Mouse (Mus musculus): ENCODE measurements around the gene Zmym5.
A peak's percentile ranks its signal among the peaks of the same experiment; 100 is the strongest.
"Not testable (repeated sequence)": the region's sequence is repeated elsewhere in the genome, so short reads cannot be mapped to it uniquely, and the experiment has no call there.

Zmym5 gene

DNA sequence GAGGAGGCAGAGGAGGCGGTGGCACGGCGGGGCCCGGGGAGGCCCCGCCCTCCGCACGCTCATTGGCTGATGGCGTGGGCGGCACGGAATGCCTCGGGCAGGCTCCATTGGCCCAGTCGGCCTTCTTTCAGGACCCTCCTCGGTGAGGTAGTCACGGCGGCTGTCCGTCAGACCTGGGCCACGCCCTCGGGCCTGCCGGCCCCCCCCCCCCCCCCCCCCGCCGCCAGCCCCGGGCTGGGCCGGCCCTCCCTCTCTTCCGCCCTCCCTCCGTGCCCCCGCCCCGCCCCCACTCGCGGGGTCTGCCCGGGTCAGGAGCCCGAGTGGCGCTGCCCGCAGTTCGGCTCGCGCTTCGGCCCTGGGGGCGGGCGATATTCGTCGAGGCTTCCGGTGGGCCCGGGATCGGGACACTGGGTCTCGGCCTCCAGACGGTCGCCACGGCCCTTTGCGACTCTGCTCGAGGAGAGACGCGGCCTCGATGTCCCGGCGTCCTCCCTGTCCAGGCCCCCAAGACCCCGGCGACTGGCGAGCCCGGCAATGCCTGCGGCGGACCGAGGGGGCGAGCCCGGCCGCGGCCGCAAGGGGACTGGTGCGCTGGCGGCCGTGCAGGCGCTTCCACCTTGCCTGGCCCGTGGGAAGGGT is at the start of gene Zmym5:
Zmym5 (minus strand) TSS at position 16 of the 639 bp plus-strand sequence.
- DNase-seq (ENCODE audit: low spot score) = peak; percentile 78

DNA sequence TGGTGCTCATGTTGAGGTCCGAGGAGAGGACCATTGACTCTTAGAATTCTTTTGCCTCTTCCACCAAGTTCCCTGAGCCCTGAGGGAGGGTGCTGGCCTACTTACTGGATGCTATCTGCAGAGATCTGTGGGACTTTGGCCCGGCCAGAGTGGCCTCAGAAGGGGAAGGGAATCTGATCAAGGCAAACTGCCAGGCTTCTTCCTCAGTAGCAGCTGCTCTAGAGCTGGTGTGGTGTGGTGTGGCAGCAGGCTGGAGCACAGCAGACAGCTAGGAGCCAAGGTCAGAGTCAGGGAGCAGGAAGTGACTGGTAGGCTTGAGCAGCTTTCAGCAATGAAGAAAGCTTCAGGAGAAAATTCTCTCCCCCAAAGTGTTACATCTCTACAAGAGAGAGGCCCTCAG is 38.2 kb upstream of the Zmym5 start:
- no peak for DNase-seq (ENCODE audit: low spot score)

GRCm38 (mm10) chr14:56848322-56848721 is 36.8 kb upstream of the Zmym5 start:
- no peak for DNase-seq (ENCODE audit: low spot score)

- no peak for DNase-seq (ENCODE audit: low spot score)
Observed at GRCm38 (mm10) chr14:56844507-56844906, 33.0 kb upstream of the Zmym5 start.

DNA sequence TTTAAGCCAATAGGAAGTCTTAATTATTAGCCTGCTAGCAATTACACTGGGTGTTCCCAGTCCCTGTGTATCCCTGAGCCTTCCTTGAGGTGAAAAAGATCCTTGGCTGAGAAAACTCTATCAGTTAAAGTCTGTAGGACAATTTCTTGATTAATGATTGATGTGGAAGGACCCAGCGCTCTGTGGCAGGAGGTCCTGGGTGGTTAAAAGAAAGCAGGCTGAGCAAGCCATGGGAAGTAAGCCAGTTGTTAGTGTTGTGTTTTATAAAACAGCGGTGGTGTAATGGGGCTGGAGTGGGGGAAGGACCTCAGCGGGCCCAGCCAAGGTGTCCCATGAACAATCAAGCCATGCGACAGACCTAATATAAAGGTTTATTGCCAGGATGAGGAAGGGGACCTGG is 32.5 kb upstream of the Zmym5 start:
- no peak for DNase-seq (ENCODE audit: low spot score)

DNA sequence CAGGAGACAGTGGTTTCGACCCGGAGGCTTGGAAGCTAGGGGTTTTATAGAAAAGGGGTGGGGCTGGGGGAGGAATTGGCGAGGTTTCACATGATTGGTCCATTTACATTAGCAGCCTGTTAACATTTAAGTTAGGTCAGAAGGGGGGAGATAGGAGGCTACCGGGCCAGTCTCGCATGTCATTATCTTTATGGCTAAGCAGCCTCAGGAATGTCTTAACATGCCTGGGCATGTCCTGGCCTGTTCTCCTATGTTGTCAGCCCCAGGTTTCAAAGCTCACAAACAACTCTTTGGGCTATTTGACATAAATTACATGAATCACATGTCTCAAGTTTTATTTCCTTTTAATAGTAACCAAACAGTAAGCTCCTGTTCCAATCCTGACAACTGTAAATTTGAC is 23.1 kb upstream of the Zmym5 start:
- not testable (repeated sequence) for DNase-seq (ENCODE audit: low spot score)

DNA sequence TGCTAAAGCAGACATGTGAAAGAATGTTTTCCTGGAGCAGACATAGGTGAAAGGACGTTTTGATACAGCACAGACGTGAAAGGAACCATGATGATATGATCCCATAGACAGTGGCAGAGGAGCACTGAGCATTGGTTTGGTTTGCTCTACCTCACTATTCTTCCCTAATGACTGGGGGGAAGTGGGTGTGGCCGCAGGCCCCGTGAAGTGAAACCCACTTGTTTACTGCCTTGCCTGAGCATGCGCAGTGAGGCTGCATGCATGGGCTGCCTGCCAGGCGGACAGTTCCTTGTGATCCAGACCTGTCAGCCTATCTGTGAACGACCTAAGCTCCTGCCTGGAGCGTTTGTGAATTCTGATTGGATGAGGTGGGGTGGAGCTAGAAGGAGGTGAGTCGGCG is 21.7 kb upstream of the Zmym5 start:
- DNase-seq (ENCODE audit: low spot score) = not testable (repeated sequence)

- DNase-seq (ENCODE audit: low spot score) = no peak
Observed at GRCm38 (mm10) chr14:56832563-56833113, 21.1 kb upstream of the Zmym5 start.

DNA sequence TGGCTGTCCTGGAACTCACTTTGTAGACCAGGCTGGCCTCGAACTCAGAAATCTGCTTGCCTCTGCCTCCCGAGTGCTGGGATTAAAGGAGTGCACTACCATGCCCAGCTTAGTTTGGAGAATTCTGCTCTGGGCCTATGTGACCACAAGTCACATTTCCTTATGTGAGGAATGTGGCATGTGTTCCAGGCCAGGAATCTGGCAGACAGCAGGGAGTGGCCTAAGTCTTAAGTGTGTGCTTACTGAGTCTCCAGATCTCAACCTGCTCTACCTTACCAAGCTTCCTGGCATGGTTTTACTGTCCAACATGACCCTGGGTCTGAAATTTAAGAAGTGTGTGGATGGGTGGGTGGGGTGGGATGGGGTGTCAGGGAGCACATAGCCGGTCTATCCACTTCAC is 20.6 kb upstream of the Zmym5 start:
- no peak for DNase-seq (ENCODE audit: low spot score)

DNA sequence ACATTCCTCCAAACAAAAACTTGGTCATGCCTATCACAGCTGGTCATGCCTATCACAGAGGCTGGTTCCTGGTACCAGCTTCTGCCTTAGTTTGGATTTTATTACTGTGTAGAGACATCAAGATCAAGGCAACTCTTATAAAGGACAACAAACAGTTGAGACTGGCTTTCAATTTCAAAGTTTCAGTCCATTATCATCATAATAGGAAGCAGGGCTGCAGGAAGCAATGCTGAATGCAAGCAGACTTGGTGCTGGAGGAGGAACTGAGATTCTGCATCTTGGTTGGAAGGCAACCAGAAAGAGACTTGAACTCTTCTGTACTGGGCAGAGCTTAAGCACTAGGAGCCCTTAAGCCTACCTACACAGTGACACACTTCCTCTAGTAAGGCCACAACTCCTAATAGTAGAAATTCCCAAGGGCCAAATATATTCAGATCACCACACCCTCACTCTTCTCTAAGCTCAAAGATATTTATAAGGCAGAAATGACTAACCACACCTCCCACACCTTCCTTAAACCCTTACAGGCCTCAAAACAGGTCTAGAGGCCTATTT is 19.1 kb upstream of the Zmym5 start:
- DNase-seq (ENCODE audit: low spot score) = no peak

GRCm38 (mm10) chr14:56824562-56824961 is 13.0 kb upstream of the Zmym5 start:
- DNase-seq (ENCODE audit: low spot score) = no peak

- DNase-seq (ENCODE audit: low spot score) = no peak
Observed at GRCm38 (mm10) chr14:56817616-56818015, 6.1 kb upstream of the Zmym5 start.

DNA sequence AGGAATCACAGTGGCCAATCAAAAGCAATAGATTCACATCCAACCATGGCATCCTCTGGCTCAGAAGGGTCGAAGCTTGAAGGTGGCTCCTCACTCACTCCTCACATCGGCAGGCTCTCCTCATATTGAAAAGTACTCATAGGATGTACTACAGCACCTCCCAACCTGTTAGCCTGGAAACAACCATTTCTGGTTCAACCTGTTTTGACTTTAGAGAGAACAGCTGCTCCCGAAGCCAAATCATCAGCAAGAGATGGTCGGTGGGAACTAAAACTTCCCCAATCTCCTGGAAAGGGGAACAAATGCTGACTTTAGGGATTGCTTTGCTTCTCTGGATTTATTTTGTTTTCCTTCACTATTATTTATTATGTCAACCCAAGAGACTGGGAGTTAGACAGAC is 5.6 kb upstream of the Zmym5 start:
- DNase-seq (ENCODE audit: low spot score) = no peak

- no peak for DNase-seq (ENCODE audit: low spot score)
Observed at GRCm38 (mm10) chr14:56816541-56816940, 5.0 kb upstream of the Zmym5 start.

- DNase-seq (ENCODE audit: low spot score) = peak; percentile 72
Observed at GRCm38 (mm10) chr14:56812520-56813036, 1.1 kb upstream of the Zmym5 start.

DNA sequence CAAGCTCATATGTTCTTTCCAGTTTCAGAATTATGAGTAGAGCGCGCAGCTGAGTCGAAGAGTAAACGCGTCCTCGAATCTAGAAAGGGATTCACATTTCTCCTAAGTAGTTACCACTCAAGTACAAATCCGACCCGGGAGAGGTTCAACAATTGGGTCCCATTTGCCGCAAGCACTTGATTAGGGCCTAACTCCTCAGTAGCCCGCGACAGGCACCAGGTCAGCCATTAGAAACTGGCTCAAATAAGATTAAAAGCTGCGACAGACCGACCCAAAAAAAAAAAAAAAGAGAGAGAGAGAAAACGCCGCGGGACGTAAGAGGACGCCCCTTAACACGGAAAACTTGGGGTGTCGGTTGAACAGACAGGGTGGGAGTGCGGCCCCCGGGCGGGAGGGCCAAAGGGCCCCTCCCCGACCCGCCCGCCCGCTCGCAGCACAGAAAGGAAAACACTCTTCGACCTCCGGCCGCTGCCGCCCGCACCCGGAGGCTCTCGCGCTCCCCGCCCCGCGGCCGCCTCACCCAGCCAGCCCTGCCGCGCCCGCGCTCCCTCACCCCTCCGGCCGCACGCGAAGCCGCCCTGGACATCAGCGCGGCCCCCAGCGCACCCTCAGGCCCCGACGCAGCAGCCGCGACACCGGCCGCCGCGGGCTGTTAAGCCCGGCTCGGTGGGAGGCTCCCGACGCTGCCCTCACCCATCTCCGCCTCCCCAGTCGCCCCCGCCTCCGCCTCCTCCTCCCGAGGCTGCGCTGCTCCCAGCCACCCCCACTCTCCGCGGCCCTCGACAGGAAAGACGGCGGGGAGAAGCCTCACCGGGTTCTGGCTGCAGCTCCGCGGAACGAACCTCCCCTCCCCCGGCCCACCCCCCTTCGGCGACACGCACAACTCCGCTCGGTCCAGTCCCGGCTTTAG is 480 bp downstream of the Zmym5 start:
- peak; percentile 42 for DNase-seq (ENCODE audit: low spot score)

DNA sequence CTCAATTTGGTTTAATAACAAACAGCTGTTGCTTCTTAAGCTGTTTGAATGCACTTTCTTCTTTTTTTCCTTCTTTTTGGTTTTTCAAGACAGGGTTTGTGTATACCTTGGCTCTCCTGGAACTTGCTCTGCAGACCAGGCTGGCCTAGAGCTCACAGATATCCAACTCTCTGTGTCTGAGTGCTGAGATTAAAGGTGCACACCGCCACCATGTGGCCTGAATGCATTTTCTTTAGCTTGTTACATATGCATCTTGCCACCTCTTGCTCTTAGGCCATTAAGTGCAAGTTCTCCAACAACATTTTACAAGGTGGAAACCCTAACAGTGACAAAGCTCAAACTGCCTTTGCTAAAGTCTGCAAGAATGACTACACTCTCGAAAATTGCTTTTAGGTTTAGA is 18.3 kb downstream of the Zmym5 start:
- no peak for DNase-seq (ENCODE audit: low spot score)

GRCm38 (mm10) chr14:56784575-56784974 is 26.9 kb downstream of the Zmym5 start:
- DNase-seq (ENCODE audit: low spot score) = no peak

DNA sequence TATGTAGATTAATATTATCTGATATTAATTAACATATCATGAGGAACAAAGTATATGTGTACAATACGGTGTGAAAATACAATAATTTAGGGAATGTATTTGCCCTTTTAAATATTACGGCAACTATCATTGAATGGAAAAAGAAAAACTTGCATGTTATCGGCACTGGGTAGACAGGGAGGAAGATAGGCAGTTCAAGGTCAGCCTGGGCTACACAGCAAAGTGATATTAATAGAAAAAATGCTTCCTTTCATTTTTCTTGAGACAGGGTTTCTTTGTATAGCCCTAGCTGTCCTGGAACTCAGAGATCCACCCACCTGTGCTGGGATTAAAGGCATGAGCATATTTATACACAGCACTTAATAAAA is 32.6 kb downstream of the Zmym5 start:
- no peak for DNase-seq (ENCODE audit: low spot score)

DNA sequence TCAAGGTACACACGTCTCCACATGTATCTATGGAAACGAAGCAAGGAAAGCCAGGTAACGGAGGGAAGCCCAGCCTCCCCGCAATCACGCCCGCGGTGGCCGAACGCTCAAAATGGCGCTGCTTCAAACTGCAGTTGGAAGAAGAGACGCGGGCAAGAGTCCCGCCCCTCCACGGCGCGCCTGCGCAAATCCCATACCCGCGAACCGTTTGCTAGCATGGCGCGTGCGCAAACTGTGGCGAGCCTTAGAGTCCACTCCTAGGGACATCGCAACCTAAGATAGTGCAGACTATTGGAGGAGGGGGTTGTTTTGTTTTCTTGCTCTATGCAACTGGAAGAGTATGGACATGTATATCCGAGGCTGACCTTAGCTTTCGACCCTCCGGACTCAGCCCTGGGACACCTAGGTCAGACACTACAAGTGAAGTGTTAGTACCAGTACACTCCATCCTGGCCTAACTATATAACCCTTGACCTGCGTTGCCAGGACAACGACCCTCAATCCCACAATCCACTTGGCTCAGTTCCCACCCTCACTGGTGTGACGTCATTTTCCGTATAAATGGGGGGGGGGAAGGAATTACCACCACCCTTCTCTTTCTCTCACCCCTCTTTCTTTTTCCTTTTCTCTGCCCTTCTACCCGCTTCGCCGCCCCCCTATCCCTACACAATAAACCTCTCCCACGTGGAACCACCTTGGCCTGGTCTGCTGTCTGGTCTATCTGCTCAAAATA is 33.1 kb downstream of the Zmym5 start, which contains the start of gene Pspc1:
Pspc1 (minus strand) TSS at position 117 of the 733 bp plus-strand sequence.
- peak; percentile 94 for DNase-seq (ENCODE audit: low spot score)

DNA sequence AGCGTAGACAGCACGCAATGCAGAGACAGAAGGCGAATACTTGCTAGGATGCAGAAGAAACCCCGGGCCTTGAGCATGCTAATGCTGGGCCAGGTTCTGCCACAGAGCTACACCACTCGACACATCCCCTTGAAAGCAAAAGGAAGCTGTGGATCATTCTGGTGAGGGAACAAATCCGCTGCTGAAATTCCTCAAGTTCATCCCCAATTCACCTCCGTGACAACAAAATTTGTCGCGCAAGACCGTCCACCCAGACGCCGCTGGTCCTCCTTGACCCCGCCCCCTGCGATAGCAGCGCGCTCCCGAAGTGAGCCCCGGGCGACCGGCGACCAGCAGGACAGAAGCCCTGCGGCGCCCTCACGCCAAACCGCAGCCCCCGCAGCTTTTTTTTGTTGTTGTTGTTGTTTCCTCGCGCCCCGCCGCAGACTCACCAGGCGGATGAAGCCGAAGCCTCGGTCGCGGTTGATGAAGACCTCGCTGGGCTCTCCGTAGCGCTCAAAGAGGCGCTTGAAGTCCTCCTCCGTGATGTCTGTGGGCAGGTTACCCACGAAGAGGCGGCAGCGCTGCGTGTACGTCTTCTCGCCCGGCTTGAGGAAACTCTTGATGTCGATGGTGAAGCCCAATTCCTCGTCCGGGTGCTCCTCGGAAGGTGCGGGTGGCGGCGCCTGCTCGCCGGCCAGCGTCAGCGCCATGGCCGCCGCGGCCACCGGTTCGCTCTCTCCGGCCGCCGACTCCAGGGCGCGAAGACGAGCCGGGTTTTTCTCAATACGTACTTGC is 34.0 kb downstream of the Zmym5 start:
- peak; percentile 41 for DNase-seq (ENCODE audit: low spot score)

Data from ovary, postnatal 14 days (tissue).